Mouse (Mus musculus): ENCODE results near the gene Cct5.

- TF ChIP-seq CTCF (conservative IDR thresholded peaks at IDR 0.05; ENCODE audit: low read length) (no peak), POU5F1 (IDR thresholded peaks at IDR 0.05; ENCODE audit: borderline replicate concordance, low read length) (no peak), NANOG (IDR thresholded peaks at IDR 0.05; ENCODE audit: borderline replicate concordance, low read length) (no peak)
Measured at GRCm38 (mm10) chr15:31587789-31588188, 13.8 kb downstream of the Cct5 start.
